In genomic region chr6:71193151-71193740, GRCm38 (mm10) we compare ENCODE assay signal across 31 mouse cellular contexts. TPM values are rescaled to one million over a fixed set of nuclear protein-coding genes. Genes with fewer than 3 reads are reported as not detected.
A peak's percentile ranks its signal among the peaks of the same experiment; 100 is the strongest.
DNase-seq lines count a peak whose midpoint lies in the region; TF ChIP-seq lines count a peak whose summit lies in the region.
"Had no signal": no experiment of that assay in that cellular context is flagged by ENCODE, and none has a peak within 500 bp of the region (broad histone marks: within the 10 kb centered on the region; RNA-seq: fewer than 3 reads in every experiment).

No protein-coding gene starts in this region.

- WGBS in lung, adult 2 months: 70% methylated on average over 6 of the region's 6 CpGs
- WGBS in hindbrain, embryonic 10.5 days: 78% methylated on average over 6 of the region's 6 CpGs

- no peaks in the 10 kb centered on the region for H3K4me1 ChIP-seq in lung, adult 2 months (ENCODE audit: control insufficient read depth, insufficient read depth, low read length)
- peaks cover 24% of the 10 kb centered on the region for H3K4me1 ChIP-seq in bone marrow macrophage, adult 2 months (ENCODE audit: control insufficient read depth, insufficient read depth, low read length)
- no peaks in the 10 kb centered on the region for H3K4me1 ChIP-seq in hindbrain, embryonic 10.5 days (replicated peaks)
- H3K4me1 ChIP-seq: embryonic facial prominence, embryonic 10.5 days; embryonic facial prominence, embryonic 13.5 days; forebrain, embryonic 12.5 days; forebrain, embryonic 15.5 days; hindbrain, embryonic 12.5 days; hindbrain, embryonic 15.5 days had no signal

- H3K36me3 ChIP-seq in hindbrain, embryonic 10.5 days: no peaks in the 10 kb centered on the region
- H3K36me3 ChIP-seq: embryonic facial prominence, embryonic 10.5 days; embryonic facial prominence, embryonic 13.5 days; forebrain, embryonic 12.5 days; forebrain, embryonic 15.5 days; heart, embryonic 10.5 days; heart, embryonic 13.5 days; hindbrain, embryonic 12.5 days; hindbrain, embryonic 15.5 days had no signal

- peak; percentile 16 to 41 for DNase-seq in kidney, postnatal 25 days
- DNase-seq in kidney, adult 8-10 months: no peak
- peak; percentile 40 to 44 for DNase-seq in lung, adult 18-20 months
- no peak for DNase-seq in lung, adult 2 months
- DNase-seq in lung, postnatal 25 days (ENCODE audit: low spot score): peak; percentile 37
- no peak for DNase-seq in embryo, embryonic 10 days (ENCODE audit: low spot score)
- DNase-seq in hindbrain, embryonic 10.5 days (ENCODE audit: low spot score): no peak
- DNase-seq: adrenal gland, adult 8-10 months; adrenal gland, postnatal 25 days; cerebellum, adult 18-20 months; cerebellum, adult 9-10 months; cerebellum, postnatal 14 days; embryo, embryonic 11 days; gastrocnemius, postnatal 10 days; gastrocnemius, postnatal 36 days; heart, adult 2 months; heart, postnatal 14 days; heart, postnatal 4 days had no signal

- H3K27ac ChIP-seq in bone marrow macrophage, adult 2 months (ENCODE audit: insufficient read depth, low read depth, low read length): peak overlapping the region; percentile 22
- no peak overlapping the region for H3K27ac ChIP-seq in hindbrain, embryonic 10.5 days
- H3K27ac ChIP-seq: embryonic facial prominence, embryonic 10.5 days; embryonic facial prominence, embryonic 13.5 days; forebrain, embryonic 12.5 days; forebrain, embryonic 15.5 days; heart, adult 2 months; heart, embryonic 10.5 days; heart, embryonic 13.5 days; hindbrain, embryonic 12.5 days; hindbrain, embryonic 15.5 days had no signal

- H3K27me3 ChIP-seq in hindbrain, embryonic 10.5 days (ENCODE audit: insufficient read depth, poor library complexity, severe bottlenecking): no peaks in the 10 kb centered on the region
- H3K27me3 ChIP-seq: embryonic facial prominence, embryonic 13.5 days; forebrain, embryonic 12.5 days; forebrain, embryonic 15.5 days; heart, embryonic 13.5 days; hindbrain, embryonic 12.5 days; hindbrain, embryonic 15.5 days had no signal

- H3K4me3 ChIP-seq in lung, adult 2 months (replicated peaks; ENCODE audit: extremely low read depth, low read depth, low read length): no peak overlapping the region
- H3K4me3 ChIP-seq in bone marrow macrophage, adult 2 months (ENCODE audit: insufficient read depth, low read length): no peak overlapping the region
- no peak overlapping the region for H3K4me3 ChIP-seq in hindbrain, embryonic 10.5 days
- H3K4me3 ChIP-seq: embryonic facial prominence, embryonic 10.5 days; embryonic facial prominence, embryonic 13.5 days; erythroblast, embryonic 14.5 days; forebrain, embryonic 12.5 days; forebrain, embryonic 15.5 days; heart, adult 2 months; heart, embryonic 10.5 days; heart, embryonic 13.5 days; hindbrain, embryonic 12.5 days; hindbrain, embryonic 15.5 days had no signal

- TF ChIP-seq CTCF in lung, adult 2 months (IDR thresholded peaks at IDR 0.05; ENCODE audit: insufficient read depth, low read length): no peak
- TF ChIP-seq CTCF in bone marrow macrophage, adult 2 months (IDR thresholded peaks at IDR 0.05; ENCODE audit: low read depth, low read length): no peak

- no peak for TF ChIP-seq POLR2A in lung, adult 2 months (IDR thresholded peaks at IDR 0.05; ENCODE audit: borderline replicate concordance, extremely low read depth, low read depth, low read length)
- TF ChIP-seq POLR2A in bone marrow macrophage, adult 2 months (IDR thresholded peaks at IDR 0.05; ENCODE audit: borderline replicate concordance, low read depth, low read length): no peak

- H3K9me3 ChIP-seq in hindbrain, embryonic 10.5 days: no peaks in the 10 kb centered on the region
- H3K9me3 ChIP-seq: embryonic facial prominence, embryonic 10.5 days; embryonic facial prominence, embryonic 13.5 days; forebrain, embryonic 12.5 days; forebrain, embryonic 15.5 days; heart, embryonic 10.5 days; heart, embryonic 13.5 days; hindbrain, embryonic 12.5 days; hindbrain, embryonic 15.5 days had no signal

RNA-seq across cellular contexts. Expression of gene Fabp1, which starts 6.4 kb away (rescaled TPM):
- 4.7 and 12.7 TPM in 2 replicates for polyA plus RNA-seq in lung, adult 2 months (2012; rRNA removed)
- not detected in 2 replicates for polyA plus RNA-seq in bone marrow macrophage, adult 2 months (2012; ENCODE audit: insufficient read depth, insufficient read length, missing spikeins)
- polyA plus RNA-seq in hindbrain, embryonic 10.5 days (2016; fragmentation: Nextera tagmentation; extraction: Ambion mirVana): not detected in 2 replicates
- polyA plus RNA-seq: activated CD4-positive, CD25-positive, alpha-beta regulatory T cell, adult 4 months; C2C12; CD4-positive, CD25-positive, alpha-beta regulatory T cell, adult 4 months; embryonic facial prominence, embryonic 10.5 days; embryonic facial prominence, embryonic 13.5 days; forebrain, embryonic 12.5 days; forebrain, embryonic 15.5 days; heart, adult 2 months; hindbrain, embryonic 12.5 days had no signal

RNA-seq across cellular contexts. Expression of gene Thnsl2, which starts 49.0 kb away (rescaled TPM):
- polyA plus RNA-seq in lung, adult 2 months (2012; rRNA removed): 8.1 and 9.1 TPM in 2 replicates
- not detected in 2 replicates for polyA plus RNA-seq in bone marrow macrophage, adult 2 months (2012; ENCODE audit: insufficient read depth, insufficient read length, missing spikeins)
- 6.4 and 8.2 TPM in 2 replicates for polyA plus RNA-seq in hindbrain, embryonic 10.5 days (2016; fragmentation: Nextera tagmentation; extraction: Ambion mirVana)
- polyA plus RNA-seq: C2C12; erythroblast, embryonic 14.5 days had no signal

Comparison
In these comparisons a context has a peak if more than half of its experiments do, and no peak if none do; other contexts are left out.
1. DNase-seq: peak in kidney, postnatal 25 days (2 of 2), lung, adult 18-20 months (2 of 2) and lung, postnatal 25 days (single experiment); none in kidney, adult 8-10 months (0 of 2), lung, adult 2 months (single experiment), embryo, embryonic 10 days (single experiment) and hindbrain, embryonic 10.5 days (single experiment).